21 mouse cellular contexts compared by ENCODE assay signal in the genomic region with DNA sequence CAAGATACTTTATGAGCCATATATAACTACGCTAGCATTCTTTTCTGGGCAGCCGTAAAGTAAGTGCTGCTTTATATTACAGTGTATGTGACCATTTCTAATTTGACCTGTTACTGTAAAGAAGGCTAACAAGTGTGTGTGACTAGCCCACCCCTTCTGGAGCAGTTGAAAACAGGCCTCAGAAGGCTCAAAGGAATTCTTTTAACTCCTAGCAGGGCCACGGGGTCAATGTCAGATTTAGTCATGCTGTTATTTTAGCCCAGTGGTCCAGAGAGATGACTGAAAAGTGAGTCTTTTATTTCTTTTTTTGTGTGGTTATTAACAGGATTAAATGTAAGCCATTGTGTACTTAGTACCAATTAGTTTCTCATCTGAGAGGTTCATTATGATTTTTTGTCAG. TPM values are rescaled to one million over a fixed set of nuclear protein-coding genes. Genes with fewer than 3 reads are reported as not detected.
DNase-seq lines count a peak whose midpoint lies in the region; ATAC-seq lines count a peak whose summit lies in the region.
"Had no signal": no experiment of that assay in that cellular context is flagged by ENCODE, and none has a peak within 500 bp of the region (broad histone marks: within the 10 kb centered on the region; RNA-seq: fewer than 3 reads in every experiment).

No protein-coding gene starts in this region.

- no peaks in the 10 kb centered on the region for H3K9me3 ChIP-seq in hindbrain, embryonic 10.5 days
- H3K9me3 ChIP-seq in hindbrain, embryonic 12.5 days (replicated peaks), result no peaks in the 10 kb centered on the region
- H3K9me3 ChIP-seq in heart, embryonic 10.5 days, result no peaks in the 10 kb centered on the region
- H3K9me3 ChIP-seq: hindbrain, embryonic 15.5 days; midbrain, embryonic 12.5 days; neural tube, embryonic 15.5 days had no signal

- no peak overlapping the region for H3K4me2 ChIP-seq in hindbrain, embryonic 12.5 days (replicated peaks)
- H3K4me2 ChIP-seq: hindbrain, embryonic 15.5 days; midbrain, embryonic 12.5 days; neural tube, embryonic 15.5 days had no signal

- H3K4me1 ChIP-seq in hindbrain, embryonic 10.5 days (replicated peaks), result peaks cover 33% of the 10 kb centered on the region
- peaks cover 3% of the 10 kb centered on the region; the same call in 1 of the 2 replicates for H3K4me1 ChIP-seq in hindbrain, embryonic 12.5 days
- no peaks in the 10 kb centered on the region for H3K4me1 ChIP-seq in heart, embryonic 10.5 days
- H3K4me1 ChIP-seq: neural tube, embryonic 15.5 days had no signal

- no peak overlapping the region for H3K4me3 ChIP-seq in hindbrain, embryonic 10.5 days
- H3K4me3 ChIP-seq in hindbrain, embryonic 12.5 days, result no peak overlapping the region
- no peak overlapping the region for H3K4me3 ChIP-seq in heart, embryonic 10.5 days
- H3K4me3 ChIP-seq: gastrocnemius, adult 2 months; heart, adult 2 months; hindbrain, embryonic 15.5 days; midbrain, embryonic 12.5 days; myocyte; neural tube, embryonic 15.5 days had no signal

- no peaks in the 10 kb centered on the region for H3K36me3 ChIP-seq in hindbrain, embryonic 10.5 days
- H3K36me3 ChIP-seq in hindbrain, embryonic 12.5 days, result no peaks in the 10 kb centered on the region
- H3K36me3 ChIP-seq in heart, embryonic 10.5 days, result no peaks in the 10 kb centered on the region
- H3K36me3 ChIP-seq: hindbrain, embryonic 15.5 days; midbrain, embryonic 12.5 days; neural tube, embryonic 15.5 days had no signal

- H3K27me3 ChIP-seq in hindbrain, embryonic 10.5 days (ENCODE audit: insufficient read depth, poor library complexity, severe bottlenecking), result no peaks in the 10 kb centered on the region
- H3K27me3 ChIP-seq in hindbrain, embryonic 12.5 days, result no peaks in the 10 kb centered on the region
- no peaks in the 10 kb centered on the region for H3K27me3 ChIP-seq in heart, embryonic 10.5 days (ENCODE audit: insufficient read depth, poor library complexity, severe bottlenecking)
- H3K27me3 ChIP-seq: hindbrain, embryonic 15.5 days; neural tube, embryonic 15.5 days had no signal

- no peak for ATAC-seq in hindbrain, embryonic 12.5 days (ENCODE audit: low FRiP score)
- ATAC-seq: forebrain, embryonic 16.5 days; intestine, embryonic 16.5 days had no signal

- H3K9ac ChIP-seq in hindbrain, embryonic 12.5 days, result no peak overlapping the region
- H3K9ac ChIP-seq: hindbrain, embryonic 15.5 days; midbrain, embryonic 12.5 days; neural tube, embryonic 15.5 days had no signal

- WGBS in hindbrain, embryonic 10.5 days, result 46% methylated on average over 3 of the region's 3 CpGs
- WGBS in hindbrain, embryonic 12.5 days, result 43% methylated on average over 3 of the region's 3 CpGs
- WGBS in heart, embryonic 10.5 days, result 60% methylated on average over 3 of the region's 3 CpGs

- peak; percentile 32 for DNase-seq in hindbrain, embryonic 10.5 days (ENCODE audit: low spot score)
- peak; percentile 86 for DNase-seq in A20 (ENCODE audit: low read depth, low spot score)
- DNase-seq in adrenal gland, postnatal 10 days, result peak; percentile 40
- DNase-seq in embryo, embryonic 9.5 days (ENCODE audit: extremely low spot score), result peak; percentile 15
- no peak for DNase-seq in heart, embryonic 10.5 days (ENCODE audit: low spot score)
- no peak for DNase-seq in heart, adult 11 months
- DNase-seq in layer of hippocampus, postnatal 14 days (ENCODE audit: low spot score in 2 of 2), result no peak
- DNase-seq: cerebellum, adult 18-20 months; gastrocnemius, adult 2 months; heart, adult 2 months; kidney, postnatal 14 days; layer of hippocampus, adult 9-11 months; lung, adult 18-20 months; thymus, adult 18-20 months had no signal

- no peak overlapping the region for H3K27ac ChIP-seq in hindbrain, embryonic 10.5 days
- no peak overlapping the region for H3K27ac ChIP-seq in hindbrain, embryonic 12.5 days
- no peak overlapping the region for H3K27ac ChIP-seq in heart, embryonic 10.5 days
- H3K27ac ChIP-seq: gastrocnemius, adult 2 months; heart, adult 2 months; hindbrain, embryonic 15.5 days; midbrain, embryonic 12.5 days; neural tube, embryonic 15.5 days had no signal

RNA-seq across cellular contexts. Expression of a gene that starts 22.6 kb away (rescaled TPM):
- 19.5 and 25.3 TPM in 2 replicates for polyA plus RNA-seq in hindbrain, embryonic 10.5 days (2016; fragmentation: Nextera tagmentation; extraction: Ambion mirVana)
- polyA plus RNA-seq in hindbrain, embryonic 12.5 days (2016; fragmentation: Nextera tagmentation; extraction: Ambion mirVana), result 34.4 and 34.6 TPM in 2 replicates
- 10 to 100 TPM; 28.7 to 51.6 TPM for total RNA-seq in adrenal gland, postnatal 10 days (2021)
- 22.9 and 23.7 TPM in 2 replicates for polyA plus RNA-seq in heart, embryonic 10.5 days (2016; fragmentation: Nextera tagmentation; extraction: Ambion mirVana)
- 10 to 100 TPM; 55.4 to 67.0 TPM for total RNA-seq in layer of hippocampus, postnatal 14 days (2021)

Comparison
In these comparisons a context has a peak if more than half of its experiments do, and no peak if none do; other contexts are left out.
1. DNase-seq: peak in hindbrain, embryonic 10.5 days (single experiment), A20 (single experiment), adrenal gland, postnatal 10 days (single experiment) and embryo, embryonic 9.5 days (single experiment); none in heart, embryonic 10.5 days (single experiment), heart, adult 11 months (single experiment) and layer of hippocampus, postnatal 14 days (0 of 2).